Mouse (Mus musculus) hindbrain, postnatal 0 days (tissue): ENCODE data around the gene Tmem200b. TPM values are rescaled to one million over a fixed set of nuclear protein-coding genes. Genes with fewer than 3 reads are reported as not detected.

Source experiments
- ATAC-seq: fragments of 200-750 bp; cut with Nextera tagmentation; 2 replicates; pipeline ENCODE4 v1.8.0; 2017; ENCODE audit warnings: mild to moderate bottlenecking, moderate TSS enrichment, moderate library complexity
- DNase-seq: peaks from one replicate; pipeline ENCODE4 v3.0.0-alpha.2; 2015; ENCODE audit warnings: low spot score
- H3K27ac ChIP-seq: fragments of 300-500 bp; sonication (generic); 2 replicates; pipeline ENCODE4 v1.5.1; 2014; ENCODE audit warnings: mild to moderate bottlenecking
- H3K27me3 ChIP-seq: fragments of 300-500 bp; sonication (generic); 2 replicates; pipeline ENCODE4 v1.6.1; 2014; ENCODE audit warnings: low read length, mixed read lengths; ENCODE audit not compliant: insufficient read depth
- H3K36me3 ChIP-seq: fragments of 300-500 bp; sonication (generic); 2 replicates; pipeline ENCODE4 v1.6.1; 2014; ENCODE audit warnings: low read length, mixed read lengths; ENCODE audit not compliant: insufficient read depth
- H3K4me1 ChIP-seq: fragments of 300-500 bp; sonication (generic); 2 replicates; pipeline ENCODE4 v1.6.1; 2014; ENCODE audit warnings: antibody characterized with exemption, low read length, mixed read lengths; ENCODE audit not compliant: insufficient read depth
- H3K4me2 ChIP-seq: fragments of 300-500 bp; sonication (generic); 2 replicates; pipeline ENCODE4 v1.6.1; 2014; ENCODE audit warnings: low read depth, mild to moderate bottlenecking, low read length, moderate library complexity, mixed read lengths
- H3K4me3 ChIP-seq: fragments of 300-500 bp; sonication (generic); 2 replicates; pipeline ENCODE4 v1.5.1; 2014; ENCODE audit warnings: low read length
- H3K9ac ChIP-seq: fragments of 300-500 bp; sonication (generic); replicated peaks from 2 replicates; pipeline ENCODE4 v1.6.1; 2014; ENCODE audit warnings: mild to moderate bottlenecking, low read length, moderate library complexity, mixed read lengths
- H3K9me3 ChIP-seq: fragments of 300-500 bp; sonication (generic); 2 replicates; pipeline ENCODE4 v1.6.1; 2016; ENCODE audit warnings: low read length, mixed read lengths
- CTCF ChIP-seq: IDR thresholded peaks from 2 replicates; pipeline ENCODE4 v1.5.1; 2016; ENCODE audit warnings: antibody characterized with exemption, control low read depth, low read depth
- whole genome bisulfite sequencing: fragments of 180-500 bp; shearing (Covaris S2); extraction: QIAGEN DNeasy Blood & Tissue Kit; methylation state at CpG from one replicate; pipeline ENCODE4 v1.1.7; 2014; 5-methylcytosine and 5-hydroxymethylcytosine counted together
- polyA plus RNA-seq: library from polyadenylated mRNA; unstranded; fragments of >200 nt; fragmentation: Nextera tagmentation; extraction: Ambion mirVana; gene quantifications from 2 replicates; pipeline ENCODE4 v1.2.1, GENCODE M21; 2015
- total RNA-seq: library from RNA; depleted of rRNA; stranded (reverse); fragments of >200 nt; gene quantifications from 2 replicates; pipeline ENCODE4 v1.2.3, GENCODE M21; 2014; rRNA removed

Tmem200b gene
- total RNA-seq (2.3 and 3.2 TPM in 2 replicates), polyA plus RNA-seq (0.48 and 0.64 TPM in 2 replicates)

DNA sequence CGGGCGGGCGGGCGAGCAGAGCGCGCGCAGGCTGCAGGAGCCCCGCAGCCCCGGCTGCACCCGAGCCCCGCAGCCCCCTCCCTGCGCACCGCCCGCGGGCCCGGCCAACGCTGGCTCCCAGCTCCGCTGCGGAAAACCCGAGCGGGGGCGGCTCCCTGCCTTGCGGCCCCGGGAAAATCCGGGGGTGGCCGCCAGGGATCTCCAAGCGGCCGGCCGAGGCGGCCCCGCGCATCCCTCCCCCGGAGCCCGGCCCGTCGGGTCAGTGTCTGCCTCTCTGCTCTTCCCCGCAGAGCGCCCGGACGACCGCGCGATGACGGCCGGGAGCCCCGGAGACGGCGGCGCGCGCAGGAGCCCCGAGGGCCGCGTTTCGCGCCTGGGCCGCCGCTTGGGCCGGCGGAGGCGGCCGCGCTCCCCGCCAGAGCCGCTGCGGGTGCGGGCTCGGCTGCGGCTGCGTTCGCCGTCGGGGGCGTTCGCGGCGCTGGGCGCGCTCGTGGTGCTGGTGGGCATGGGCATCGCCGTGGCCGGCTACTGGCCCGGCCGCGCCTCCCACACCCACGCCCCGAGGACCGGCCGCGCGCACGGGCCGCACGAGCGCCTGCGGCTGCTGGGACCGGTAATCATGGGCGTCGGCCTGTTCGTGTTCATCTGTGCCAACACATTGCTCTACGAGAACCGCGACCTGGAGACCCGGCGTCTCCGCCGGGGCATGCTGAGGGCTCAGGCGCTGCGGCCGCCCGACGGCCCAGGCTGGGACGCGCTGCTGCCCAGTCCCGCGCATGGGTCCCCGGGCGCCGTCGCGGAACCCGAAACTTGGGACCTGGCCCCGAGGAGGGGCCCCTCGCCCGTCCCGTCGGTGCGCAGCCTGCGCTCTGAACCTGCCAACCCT, at the start of gene Tmem200b:
Gene Tmem200b (plus strand): TSS at position 311 of the 886 bp plus-strand sequence.
- H3K36me3 ChIP-seq = peaks cover 15% of the 10 kb centered on the region; the same call in 1 of the 2 replicates
- no peaks in the 10 kb centered on the region for H3K9me3 ChIP-seq
- peak within 1 kb of the TSS; percentile 48 for H3K4me3 ChIP-seq
- TF ChIP-seq CTCF = no peak
- no peaks in the 10 kb centered on the region; the same call in 1 of the 2 replicates for H3K4me1 ChIP-seq
- peak within 1 kb of the TSS; percentile 67 for H3K4me2 ChIP-seq
- 2% methylated on average over 107 of the region's 130 CpGs for WGBS
- peak within 1 kb of the TSS; percentile 53 for H3K9ac ChIP-seq
- no peak for ATAC-seq
- peaks cover 43% of the 10 kb centered on the region for H3K27me3 ChIP-seq
- no peak within 1 kb of the TSS for H3K27ac ChIP-seq
- DNase-seq = no peak

DNA sequence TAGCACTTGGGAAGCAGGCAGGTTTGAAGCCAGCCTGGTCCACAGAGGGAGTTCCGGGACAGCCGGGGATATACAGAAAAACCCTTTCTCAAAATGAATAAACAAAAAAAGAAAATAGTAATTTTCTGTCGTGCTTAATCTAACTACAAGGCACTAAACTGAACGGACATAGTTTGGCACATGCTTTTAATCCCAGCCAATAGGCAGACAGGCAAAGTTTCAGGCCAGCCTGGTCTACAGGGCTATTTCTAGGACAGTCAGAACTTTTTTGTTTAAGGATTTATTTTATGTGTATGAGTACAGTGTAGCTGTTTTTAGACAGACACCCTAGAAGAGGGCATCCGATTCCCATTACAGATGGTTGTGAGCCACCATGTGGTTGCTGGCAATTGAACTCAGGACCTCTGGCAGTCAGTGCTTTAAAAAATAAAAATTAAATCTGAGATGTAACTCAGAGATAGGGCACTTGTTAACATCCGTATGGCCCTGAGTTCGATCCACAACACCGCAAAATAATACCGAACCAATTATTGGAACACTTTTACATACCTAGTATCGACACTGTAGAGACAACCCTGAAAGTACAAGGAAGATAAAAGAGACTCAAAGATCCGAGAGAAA, 48.8 kb upstream of the Tmem200b start:
- ATAC-seq (peak; percentile 11), DNase-seq (no peak)
- WGBS = 11% methylated on average over 11 of the region's 11 CpGs
- H3K4me2 ChIP-seq = peak overlapping the region; percentile 96
- H3K4me3 ChIP-seq = peak overlapping the region; percentile 74
- TF ChIP-seq CTCF = no peak
- H3K9me3 ChIP-seq = no peaks in the 10 kb centered on the region
- peak overlapping the region; percentile 90 for H3K9ac ChIP-seq
- H3K36me3 ChIP-seq = no peaks in the 10 kb centered on the region
- H3K27me3 ChIP-seq = no peaks in the 10 kb centered on the region
- H3K4me1 ChIP-seq = peaks cover 15% of the 10 kb centered on the region
- peak overlapping the region; percentile 79 for H3K27ac ChIP-seq

DNA sequence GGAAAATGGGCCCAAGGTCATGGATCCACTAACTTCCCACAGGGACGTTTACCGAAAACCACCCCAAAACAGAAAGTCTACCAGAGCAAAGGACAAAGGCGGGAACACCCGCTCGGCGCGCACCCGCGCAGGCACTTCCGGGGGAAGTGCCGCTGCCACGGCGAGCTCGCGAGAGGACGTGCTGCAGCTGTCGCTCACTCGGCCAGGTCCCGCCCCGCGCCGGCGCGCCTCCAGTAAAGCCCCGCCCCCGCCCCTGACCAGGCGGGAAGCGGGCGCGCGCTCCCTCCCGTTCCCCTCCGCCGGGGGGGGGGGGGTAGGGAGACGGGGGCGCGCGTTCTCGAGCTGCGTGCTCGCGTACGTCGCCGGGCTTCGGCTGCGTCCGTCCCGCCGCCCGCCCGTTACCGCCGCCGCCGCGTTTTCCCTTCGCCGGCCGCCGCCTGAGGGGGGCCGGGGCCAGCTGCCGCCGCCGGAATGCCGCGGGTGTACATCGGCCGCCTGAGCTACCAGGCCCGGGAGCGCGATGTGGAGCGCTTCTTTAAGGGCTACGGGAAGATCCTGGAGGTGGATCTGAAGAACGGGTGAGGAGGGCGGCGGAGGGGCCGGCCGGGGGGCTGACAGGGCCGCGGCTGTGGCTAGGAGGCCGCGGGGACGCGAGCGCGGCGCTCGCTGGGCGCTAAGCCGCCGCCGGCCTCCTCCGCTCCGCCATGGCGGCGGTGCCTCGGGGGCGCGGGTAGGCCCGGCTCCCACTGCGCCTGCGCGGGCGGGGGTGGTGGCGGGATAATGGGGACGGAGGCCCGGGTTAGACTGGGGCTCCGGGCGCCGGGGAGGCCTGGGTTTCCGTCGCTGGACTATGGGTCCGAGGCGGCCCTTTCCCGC, 48.0 kb upstream of the Tmem200b start, which contains the start of gene Srsf4:
Gene Srsf4 (plus strand): TSS at position 325 of the 876 bp plus-strand sequence.
- H3K4me3 ChIP-seq = peak within 1 kb of the TSS; percentile 74
- no peaks in the 10 kb centered on the region for H3K9me3 ChIP-seq
- peak within 1 kb of the TSS; percentile 96 for H3K4me2 ChIP-seq
- WGBS = under 1% methylated on average over 80 of the region's 116 CpGs
- H3K27me3 ChIP-seq = no peaks in the 10 kb centered on the region
- ATAC-seq = peak; percentile 97
- H3K4me1 ChIP-seq = peaks cover 15% of the 10 kb centered on the region
- H3K36me3 ChIP-seq = no peaks in the 10 kb centered on the region
- TF ChIP-seq CTCF = no peak
- H3K9ac ChIP-seq = peak within 1 kb of the TSS; percentile 90
- peak; percentile 98 for DNase-seq
- H3K27ac ChIP-seq = peak within 1 kb of the TSS; percentile 99

DNA sequence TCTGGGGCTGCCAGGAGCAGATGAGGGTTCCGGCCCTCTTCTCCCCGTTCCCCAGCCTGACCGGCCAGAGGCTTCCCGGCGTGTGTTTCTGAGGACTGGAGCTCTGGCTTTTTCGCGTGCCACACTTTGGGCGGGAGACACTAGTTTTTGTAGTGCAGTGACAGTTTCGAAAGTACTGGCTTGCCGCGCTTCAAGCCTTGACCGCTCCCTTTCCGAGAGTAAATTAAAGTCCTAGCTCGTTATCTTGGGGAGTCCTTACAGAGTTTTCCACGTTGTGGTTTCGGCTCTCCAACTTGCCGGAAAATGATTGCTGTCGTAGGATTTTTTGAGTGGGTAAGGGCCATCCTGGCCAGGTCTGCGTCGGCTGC, 47.4 kb upstream of the Tmem200b start:
- DNase-seq = no peak
- ATAC-seq = peak; percentile 10; the same call in 1 of the 2 replicates
- whole genome bisulfite sequencing = under 1% methylated on average over 20 of the region's 20 CpGs
- H3K27me3 ChIP-seq = no peaks in the 10 kb centered on the region
- peak overlapping the region; percentile 74 for H3K4me3 ChIP-seq
- H3K9me3 ChIP-seq = no peaks in the 10 kb centered on the region
- peaks cover 15% of the 10 kb centered on the region for H3K4me1 ChIP-seq
- peak overlapping the region; percentile 90 for H3K9ac ChIP-seq
- H3K36me3 ChIP-seq = no peaks in the 10 kb centered on the region
- H3K4me2 ChIP-seq = peak overlapping the region; percentile 96
- no peak for TF ChIP-seq CTCF
- peak overlapping the region; percentile 99 for H3K27ac ChIP-seq

DNA sequence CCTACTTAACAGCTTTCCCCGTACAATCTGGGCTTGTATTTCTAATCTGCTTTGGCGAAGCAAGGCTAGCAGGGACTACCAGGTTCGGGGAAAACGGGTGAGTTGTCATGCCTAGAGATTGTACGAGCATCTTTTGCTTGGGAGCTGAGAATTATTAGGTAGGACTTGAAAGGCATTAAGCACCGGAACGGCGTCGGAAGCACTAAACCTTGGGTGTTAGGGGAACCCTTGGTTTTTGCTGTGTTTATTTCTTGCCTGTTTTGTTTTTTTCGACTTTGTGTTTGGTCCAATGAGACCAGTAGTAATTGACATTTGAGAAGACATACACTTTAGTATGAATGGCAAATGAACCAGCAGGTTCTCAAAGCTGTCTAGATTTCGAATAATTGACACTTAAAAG, 47.0 kb upstream of the Tmem200b start:
- Histone ChIP-seq H3K27ac (peak overlapping the region; percentile 99; the same call in 1 of the 2 replicates), H3K4me3 (peak overlapping the region; percentile 74), H3K27me3 (no peaks in the 10 kb centered on the region), H3K9ac (peak overlapping the region; percentile 90), H3K4me1 (peaks cover 15% of the 10 kb centered on the region), H3K36me3 (no peaks in the 10 kb centered on the region), H3K9me3 (no peaks in the 10 kb centered on the region), H3K4me2 (peak overlapping the region; percentile 96)
- WGBS = 5% methylated on average over 11 of the region's 11 CpGs
- TF ChIP-seq CTCF = no peak
- no peak for ATAC-seq
- DNase-seq = no peak

DNA sequence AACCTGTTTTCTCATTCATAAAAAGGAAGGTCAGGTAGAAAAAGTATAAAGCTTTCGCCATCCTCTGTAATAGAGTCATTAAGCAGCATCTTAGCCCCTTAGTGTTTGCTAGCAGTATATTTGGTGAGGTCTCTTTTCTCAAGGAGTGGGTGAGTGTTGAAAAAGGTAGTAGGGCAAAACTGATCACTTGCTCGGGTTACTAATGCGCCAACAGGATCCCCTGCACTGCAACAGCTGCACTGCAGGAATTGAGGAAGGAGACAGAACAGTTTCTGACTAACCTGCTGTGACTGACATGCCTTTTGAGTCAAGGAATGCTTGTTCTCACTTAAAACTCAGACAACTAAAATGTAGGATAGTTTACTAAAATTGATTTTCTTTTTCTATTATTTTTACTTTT, 46.3 kb upstream of the Tmem200b start:
- DNase-seq = no peak
- 35% methylated on average over 3 of the region's 3 CpGs for WGBS
- H3K4me3 ChIP-seq = peak overlapping the region; percentile 74
- no peak for TF ChIP-seq CTCF
- no peaks in the 10 kb centered on the region for H3K9me3 ChIP-seq
- peak overlapping the region; percentile 96 for H3K4me2 ChIP-seq
- no peaks in the 10 kb centered on the region for H3K36me3 ChIP-seq
- peaks cover 15% of the 10 kb centered on the region for H3K4me1 ChIP-seq
- H3K27ac ChIP-seq = no peak overlapping the region
- peak overlapping the region; percentile 90 for H3K9ac ChIP-seq
- no peak for ATAC-seq
- H3K27me3 ChIP-seq = no peaks in the 10 kb centered on the region
